ENCODE assay signal across 23 mouse cellular contexts in genomic region chr6:17652132-17652531, GRCm38 (mm10). TPM values are rescaled to one million over a fixed set of nuclear protein-coding genes. Genes with fewer than 3 reads are reported as not detected.
DNase-seq lines count a peak whose midpoint lies in the region; ATAC-seq and TF ChIP-seq lines count a peak whose summit lies in the region.
"Had no signal": no experiment of that assay in that cellular context is flagged by ENCODE, and none has a peak within 500 bp of the region (broad histone marks: within the 10 kb centered on the region; RNA-seq: fewer than 3 reads in every experiment).

No protein-coding gene starts in this region.

- TF ChIP-seq CTCF in liver, postnatal 0 days (IDR thresholded peaks at IDR 0.05; ENCODE audit: low read depth): no peak

- no peak for TF ChIP-seq EP300 in liver, postnatal 0 days (IDR thresholded peaks at IDR 0.05; ENCODE audit: low read depth)

- no peak for DNase-seq in liver, postnatal 0 days
- no peak for DNase-seq in urinary bladder, adult 2 months (ENCODE audit: low spot score)
- no peak for DNase-seq in ovary, adult 18-20 months (ENCODE audit: low spot score)
- DNase-seq: adrenal gland, postnatal 36 days; cerebellum, adult 11-12 months; cerebellum, postnatal 14 days; forebrain, postnatal 0 days; gastrocnemius, postnatal 36 days; heart, postnatal 36 days; right cerebral cortex, postnatal 14 days; thymus, postnatal 25 days had no signal

- WGBS in intestine, embryonic 16.5 days: 79% methylated on average over 2 of the region's 2 CpGs
- WGBS in intestine, embryonic 15.5 days: 59% methylated on average over 2 of the region's 2 CpGs
- 46% methylated on average over 2 of the region's 2 CpGs for WGBS in liver, postnatal 0 days (ENCODE audit: insufficient replicate concordance)
- 62% methylated on average over 2 of the region's 2 CpGs for WGBS in liver, embryonic 12.5 days (ENCODE audit: insufficient replicate concordance)

- no peak overlapping the region for H3K9ac ChIP-seq in intestine, embryonic 16.5 days (ENCODE audit: low read depth, low read length)
- no peak overlapping the region for H3K9ac ChIP-seq in intestine, embryonic 15.5 days
- H3K9ac ChIP-seq in liver, postnatal 0 days (replicated peaks): no peak overlapping the region
- H3K9ac ChIP-seq in liver, embryonic 12.5 days: no peak overlapping the region
- H3K9ac ChIP-seq: embryonic facial prominence, embryonic 12.5 days; forebrain, postnatal 0 days; heart, embryonic 15.5 days; hindbrain, embryonic 13.5 days; liver, embryonic 14.5 days; midbrain, embryonic 12.5 days had no signal

- no peak overlapping the region for H3K4me3 ChIP-seq in intestine, embryonic 16.5 days (ENCODE audit: low read length)
- H3K4me3 ChIP-seq in intestine, embryonic 15.5 days (replicated peaks): no peak overlapping the region
- H3K4me3 ChIP-seq in liver, postnatal 0 days (ENCODE audit: low read depth, low read length): no peak overlapping the region
- H3K4me3 ChIP-seq in liver, embryonic 12.5 days: no peak overlapping the region
- no peak overlapping the region for H3K4me3 ChIP-seq in brown adipose tissue, adult 24 weeks (ENCODE audit: insufficient read depth, low read depth, low read length)
- H3K4me3 ChIP-seq: embryonic facial prominence, embryonic 12.5 days; heart, embryonic 15.5 days; hindbrain, embryonic 13.5 days; midbrain, embryonic 12.5 days had no signal

- ATAC-seq in intestine, embryonic 16.5 days: peak; percentile 23; the same call in 1 of the 2 replicates
- ATAC-seq in intestine, embryonic 15.5 days: no peak
- ATAC-seq in liver, postnatal 0 days: peak; percentile 49; the same call in 1 of the 2 replicates
- ATAC-seq in liver, embryonic 12.5 days: no peak
- ATAC-seq in megakaryocyte, adult 5-6 weeks (ENCODE audit: poor library complexity, severe bottlenecking): peak; percentile 71
- ATAC-seq: forebrain, postnatal 0 days had no signal

- H3K27me3 ChIP-seq in intestine, embryonic 16.5 days (replicated peaks; ENCODE audit: control insufficient read depth, insufficient read depth, low read length): no peaks in the 10 kb centered on the region
- no peaks in the 10 kb centered on the region for H3K27me3 ChIP-seq in intestine, embryonic 15.5 days (replicated peaks)
- H3K27me3 ChIP-seq in liver, postnatal 0 days (ENCODE audit: insufficient read depth, low read length): no peaks in the 10 kb centered on the region
- no peaks in the 10 kb centered on the region for H3K27me3 ChIP-seq in liver, embryonic 12.5 days (replicated peaks)
- H3K27me3 ChIP-seq: embryonic facial prominence, embryonic 12.5 days; heart, embryonic 15.5 days; hindbrain, embryonic 13.5 days; midbrain, embryonic 12.5 days had no signal

- H3K27ac ChIP-seq in intestine, embryonic 16.5 days (ENCODE audit: low read length): no peak overlapping the region
- no peak overlapping the region for H3K27ac ChIP-seq in intestine, embryonic 15.5 days
- H3K27ac ChIP-seq in liver, postnatal 0 days (ENCODE audit: low read depth): no peak overlapping the region
- no peak overlapping the region for H3K27ac ChIP-seq in liver, embryonic 12.5 days
- H3K27ac ChIP-seq in brown adipose tissue, adult 24 weeks (replicated peaks; ENCODE audit: low read depth, low read length): 0 out of 2 replicates have a peak overlapping the region, but pooled peaks have one; percentile 20
- H3K27ac ChIP-seq: embryonic facial prominence, embryonic 12.5 days; heart, embryonic 15.5 days; hindbrain, embryonic 13.5 days; kidney, postnatal 0 days; liver, embryonic 14.5 days; macrophage; midbrain, embryonic 12.5 days had no signal

- H3K9me3 ChIP-seq in intestine, embryonic 16.5 days (ENCODE audit: control insufficient read depth, low read length): no peaks in the 10 kb centered on the region
- no peaks in the 10 kb centered on the region for H3K9me3 ChIP-seq in intestine, embryonic 15.5 days
- no peaks in the 10 kb centered on the region for H3K9me3 ChIP-seq in liver, postnatal 0 days (ENCODE audit: low read length)
- H3K9me3 ChIP-seq in liver, embryonic 12.5 days (replicated peaks): no peaks in the 10 kb centered on the region
- H3K9me3 ChIP-seq: embryonic facial prominence, embryonic 12.5 days; heart, embryonic 15.5 days; hindbrain, embryonic 13.5 days; midbrain, embryonic 12.5 days had no signal

- H3K4me2 ChIP-seq in intestine, embryonic 16.5 days (ENCODE audit: low read depth, low read length): no peak overlapping the region
- H3K4me2 ChIP-seq in intestine, embryonic 15.5 days (replicated peaks): no peak overlapping the region
- no peak overlapping the region for H3K4me2 ChIP-seq in liver, postnatal 0 days (ENCODE audit: low read depth, low read length)
- no peak overlapping the region for H3K4me2 ChIP-seq in liver, embryonic 12.5 days
- H3K4me2 ChIP-seq: embryonic facial prominence, embryonic 12.5 days; heart, embryonic 15.5 days; hindbrain, embryonic 13.5 days; midbrain, embryonic 12.5 days had no signal

- H3K36me3 ChIP-seq in intestine, embryonic 16.5 days (ENCODE audit: control insufficient read depth, insufficient read depth, low read length): peaks cover 2% of the 10 kb centered on the region; the same call in 1 of the 2 replicates
- peaks cover 10% of the 10 kb centered on the region for H3K36me3 ChIP-seq in intestine, embryonic 15.5 days
- H3K36me3 ChIP-seq in liver, postnatal 0 days (replicated peaks; ENCODE audit: insufficient read depth, low read length): peaks cover 52% of the 10 kb centered on the region
- peaks cover 62% of the 10 kb centered on the region for H3K36me3 ChIP-seq in liver, embryonic 12.5 days

- no peaks in the 10 kb centered on the region for H3K4me1 ChIP-seq in intestine, embryonic 16.5 days (ENCODE audit: control insufficient read depth, insufficient read depth, low read length)
- H3K4me1 ChIP-seq in intestine, embryonic 15.5 days (replicated peaks): no peaks in the 10 kb centered on the region
- 0 out of 2 replicates have a peak, but pooled peaks cover 6% of the 10 kb centered on the region for H3K4me1 ChIP-seq in liver, postnatal 0 days (ENCODE audit: insufficient read depth)
- H3K4me1 ChIP-seq in liver, embryonic 12.5 days: 0 out of 2 replicates have a peak, but pooled peaks cover 5% of the 10 kb centered on the region
- peaks cover 3% of the 10 kb centered on the region; the same call in 1 of the 2 replicates for H3K4me1 ChIP-seq in brown adipose tissue, adult 24 weeks (ENCODE audit: control insufficient read depth, insufficient read depth, insufficient read length, low read length)
- H3K4me1 ChIP-seq: embryonic facial prominence, embryonic 12.5 days; heart, embryonic 15.5 days; hindbrain, embryonic 13.5 days; midbrain, embryonic 12.5 days had no signal

RNA-seq across cellular contexts. Expression of gene Capza2, which starts 16.1 kb away (rescaled TPM):
- polyA plus RNA-seq in intestine, embryonic 16.5 days (2015; fragmentation: Nextera tagmentation; extraction: Ambion mirVana): 235 and 245 TPM in 2 replicates
- 223 and 245 TPM in 2 replicates for polyA plus RNA-seq in intestine, embryonic 15.5 days (2015; fragmentation: Nextera tagmentation; extraction: Ambion mirVana)
- 104 and 107 TPM in 2 replicates for polyA plus RNA-seq in liver, postnatal 0 days (2015; fragmentation: Nextera tagmentation; extraction: Ambion mirVana)
- polyA plus RNA-seq in liver, embryonic 12.5 days (2016; fragmentation: Nextera tagmentation; extraction: Ambion mirVana): 103 TPM in 2 replicates
- polyA plus RNA-seq in brown adipose tissue, adult 24 weeks (2012; ENCODE audit: insufficient read depth, insufficient read length, missing spikeins): 94.6 and 146 TPM in 2 replicates
- 490 and 593 TPM in 2 replicates for total RNA-seq in megakaryocyte, adult 5-6 weeks (2015)
- 665 and 673 TPM in 2 replicates for total RNA-seq in megakaryocyte, adult 5-6 weeks (2017)
- 140 and 146 TPM in 2 replicates for polyA plus RNA-seq in urinary bladder, adult 2 months (2012; rRNA removed)

RNA-seq across cellular contexts. Expression of gene St7, which starts 40.6 kb away (rescaled TPM):
- polyA plus RNA-seq in intestine, embryonic 16.5 days (2015; fragmentation: Nextera tagmentation; extraction: Ambion mirVana): 20.5 and 21.8 TPM in 2 replicates
- polyA plus RNA-seq in intestine, embryonic 15.5 days (2015; fragmentation: Nextera tagmentation; extraction: Ambion mirVana): 23.7 and 26.0 TPM in 2 replicates
- polyA plus RNA-seq in liver, postnatal 0 days (2015; fragmentation: Nextera tagmentation; extraction: Ambion mirVana): 11.0 and 11.9 TPM in 2 replicates
- 13.8 and 14.5 TPM in 2 replicates for polyA plus RNA-seq in liver, embryonic 12.5 days (2016; fragmentation: Nextera tagmentation; extraction: Ambion mirVana)
- polyA plus RNA-seq in brown adipose tissue, adult 24 weeks (2012; ENCODE audit: insufficient read depth, insufficient read length, missing spikeins): 6.8 and 8.9 TPM in 2 replicates
- total RNA-seq in megakaryocyte, adult 5-6 weeks (2015): 6.9 and 8.5 TPM in 2 replicates
- total RNA-seq in megakaryocyte, adult 5-6 weeks (2017): 10.6 and 14.0 TPM in 2 replicates
- polyA plus RNA-seq in urinary bladder, adult 2 months (2012; rRNA removed): 28.5 and 33.4 TPM in 2 replicates

Comparison
In these comparisons a context has a peak if more than half of its experiments do, and no peak if none do; other contexts are left out.
1. ATAC-seq: peak in intestine, embryonic 16.5 days (single experiment), liver, postnatal 0 days (single experiment) and megakaryocyte, adult 5-6 weeks (single experiment); none in intestine, embryonic 15.5 days (single experiment) and liver, embryonic 12.5 days (single experiment).